Comparison of ENCODE assay signal across 8 mouse cellular contexts in genomic region chr15:98953401-98954356, GRCm38 (mm10). TPM values are rescaled to one million over a fixed set of nuclear protein-coding genes. Genes with fewer than 3 reads are reported as not detected.
DNase-seq lines count a peak whose midpoint lies in the region; ATAC-seq and TF ChIP-seq lines count a peak whose summit lies in the region.

Gene Gm49450 (minus strand): TSS chr15:98953551.
Gene Tuba1a (minus strand): TSS chr15:98953703.

- H3K4me1 ChIP-seq in ES-Bruce4 (ENCODE audit: control insufficient read depth, insufficient read depth, low read length) = peaks cover 4% of the 10 kb centered on the region
- peaks cover 39% of the 10 kb centered on the region for H3K4me1 ChIP-seq in forebrain, embryonic 13.5 days
- no peaks in the 10 kb centered on the region for H3K4me1 ChIP-seq in heart, postnatal 0 days (ENCODE audit: control insufficient read depth, insufficient read depth)
- peaks cover 22% of the 10 kb centered on the region for H3K4me1 ChIP-seq in liver, embryonic 15.5 days (replicated peaks)
- 0 out of 2 replicates have a peak, but pooled peaks cover 9% of the 10 kb centered on the region for H3K4me1 ChIP-seq in neural tube, embryonic 11.5 days (ENCODE audit: control insufficient read depth, insufficient read depth, low read length)

- H3K27ac ChIP-seq in ES-Bruce4 (ENCODE audit: insufficient read depth, low read length) = peak within 1 kb of the TSS; percentile 68
- peak within 1 kb of the TSS; percentile 100 for H3K27ac ChIP-seq in forebrain, embryonic 13.5 days
- peak within 1 kb of the TSS; percentile 95 for H3K27ac ChIP-seq in heart, postnatal 0 days (ENCODE audit: low read depth)
- H3K27ac ChIP-seq in liver, embryonic 15.5 days (replicated peaks) = peak within 1 kb of the TSS; percentile 73
- peak within 1 kb of the TSS; percentile 98 for H3K27ac ChIP-seq in neural tube, embryonic 11.5 days (ENCODE audit: low read depth, low read length)

- peak; percentile 97 for DNase-seq in heart, postnatal 0 days (ENCODE audit: low spot score)
- DNase-seq in kidney, postnatal 36 days = peak; percentile 85 to 91
- DNase-seq in neural tube, embryonic 11.5 days (ENCODE audit: low spot score) = peak; percentile 96
- peak; percentile 99 for DNase-seq in telencephalon, adult 2 months (ENCODE audit: low read depth, low spot score)

- no peaks in the 10 kb centered on the region for H3K27me3 ChIP-seq in ES-Bruce4 (ENCODE audit: control insufficient read depth, insufficient read depth, low read length, poor library complexity, severe bottlenecking)
- no peaks in the 10 kb centered on the region for H3K27me3 ChIP-seq in forebrain, embryonic 13.5 days
- H3K27me3 ChIP-seq in heart, postnatal 0 days (ENCODE audit: control insufficient read depth, insufficient read depth, low read length) = no peaks in the 10 kb centered on the region
- peaks cover 26% of the 10 kb centered on the region for H3K27me3 ChIP-seq in liver, embryonic 15.5 days
- H3K27me3 ChIP-seq in neural tube, embryonic 11.5 days (ENCODE audit: control insufficient read depth, insufficient read depth, low read length) = no peaks in the 10 kb centered on the region

- ATAC-seq in cerebellum, adult (ENCODE audit: insufficient number of reproducible peaks, low FRiP score, low TSS enrichment) = peak; percentile 98
- ATAC-seq in forebrain, embryonic 13.5 days = peak; percentile 98
- ATAC-seq in heart, postnatal 0 days (ENCODE audit: insufficient read depth, low read depth) = peak; percentile 97
- peak; percentile 74 for ATAC-seq in liver, embryonic 15.5 days (ENCODE audit: insufficient read depth)
- ATAC-seq in neural tube, embryonic 11.5 days (ENCODE audit: insufficient read depth, low FRiP score, low TSS enrichment) = peak; percentile 95

- peaks cover 4% of the 10 kb centered on the region; the same call in 1 of the 2 replicates for H3K36me3 ChIP-seq in ES-Bruce4 (ENCODE audit: control insufficient read depth, insufficient read depth, low read length, poor library complexity, severe bottlenecking)
- peaks cover 17% of the 10 kb centered on the region for H3K36me3 ChIP-seq in forebrain, embryonic 13.5 days (ENCODE audit: poor library complexity, severe bottlenecking)
- H3K36me3 ChIP-seq in heart, postnatal 0 days (replicated peaks; ENCODE audit: control insufficient read depth, insufficient read depth, low read length) = peaks cover 10% of the 10 kb centered on the region
- 0 out of 2 replicates have a peak, but pooled peaks cover 4% of the 10 kb centered on the region for H3K36me3 ChIP-seq in liver, embryonic 15.5 days (replicated peaks)
- no peaks in the 10 kb centered on the region for H3K36me3 ChIP-seq in neural tube, embryonic 11.5 days (ENCODE audit: control insufficient read depth, insufficient read depth, low read length)

- peak; percentile 91 for TF ChIP-seq POLR2A in ES-Bruce4 (IDR thresholded peaks at IDR 0.05; ENCODE audit: insufficient read depth, low read length)

- no peaks in the 10 kb centered on the region for H3K9me3 ChIP-seq in ES-Bruce4 (replicated peaks; ENCODE audit: control insufficient read depth, insufficient read depth, low read length, poor library complexity, severe bottlenecking)
- no peaks in the 10 kb centered on the region for H3K9me3 ChIP-seq in forebrain, embryonic 13.5 days (replicated peaks)
- no peaks in the 10 kb centered on the region for H3K9me3 ChIP-seq in heart, postnatal 0 days (replicated peaks; ENCODE audit: control insufficient read depth, low read length)
- no peaks in the 10 kb centered on the region for H3K9me3 ChIP-seq in liver, embryonic 15.5 days (replicated peaks)
- no peaks in the 10 kb centered on the region for H3K9me3 ChIP-seq in neural tube, embryonic 11.5 days (ENCODE audit: control insufficient read depth, low read length)

- H3K9ac ChIP-seq in ES-Bruce4 (ENCODE audit: low read depth, poor library complexity, severe bottlenecking) = peak within 1 kb of the TSS; percentile 53
- H3K9ac ChIP-seq in forebrain, embryonic 13.5 days = peak within 1 kb of the TSS; percentile 100
- H3K9ac ChIP-seq in heart, postnatal 0 days (replicated peaks; ENCODE audit: low read depth, low read length) = peak within 1 kb of the TSS; percentile 76
- peak within 1 kb of the TSS; percentile 73 for H3K9ac ChIP-seq in liver, embryonic 15.5 days
- H3K9ac ChIP-seq in neural tube, embryonic 11.5 days (ENCODE audit: low read length) = peak within 1 kb of the TSS; percentile 99

- TF ChIP-seq EP300 in ES-Bruce4 (IDR thresholded peaks at IDR 0.05; ENCODE audit: insufficient read depth, low read depth, low read length) = 0 out of 2 replicates have a peak, but pooled peaks have one; percentile 7
- TF ChIP-seq EP300 in heart, postnatal 0 days (IDR thresholded peaks at IDR 0.05; ENCODE audit: low read depth) = no peak

- H3K4me3 ChIP-seq in ES-Bruce4 (ENCODE audit: low read depth, low read length) = peak within 1 kb of the TSS; percentile 83
- H3K4me3 ChIP-seq in forebrain, embryonic 13.5 days = peak within 1 kb of the TSS; percentile 93
- peak within 1 kb of the TSS; percentile 87 for H3K4me3 ChIP-seq in heart, postnatal 0 days (ENCODE audit: low read depth, low read length)
- H3K4me3 ChIP-seq in liver, embryonic 15.5 days (replicated peaks) = peak within 1 kb of the TSS; percentile 73
- peak within 1 kb of the TSS; percentile 76 for H3K4me3 ChIP-seq in neural tube, embryonic 11.5 days (ENCODE audit: low read depth, low read length)

- H3K4me2 ChIP-seq in forebrain, embryonic 13.5 days = peak within 1 kb of the TSS; percentile 77
- H3K4me2 ChIP-seq in heart, postnatal 0 days (ENCODE audit: low read depth, low read length) = peak within 1 kb of the TSS; percentile 64
- peak within 1 kb of the TSS; percentile 94 for H3K4me2 ChIP-seq in liver, embryonic 15.5 days
- peak within 1 kb of the TSS; percentile 52 for H3K4me2 ChIP-seq in neural tube, embryonic 11.5 days (ENCODE audit: low read depth)

- whole genome bisulfite sequencing in forebrain, embryonic 13.5 days = under 1% methylated on average over 28 of the region's 28 CpGs
- 8% methylated on average over 28 of the region's 28 CpGs for WGBS in heart, postnatal 0 days
- WGBS in liver, embryonic 15.5 days (ENCODE audit: insufficient replicate concordance) = 10% methylated on average over 28 of the region's 28 CpGs
- WGBS in neural tube, embryonic 11.5 days = 4% methylated on average over 28 of the region's 28 CpGs

- TF ChIP-seq CTCF in ES-Bruce4 (IDR thresholded peaks at IDR 0.05; ENCODE audit: low read depth, low read length) = no peak
- TF ChIP-seq CTCF in heart, postnatal 0 days (IDR thresholded peaks at IDR 0.05; ENCODE audit: low read depth) = no peak

RNA-seq across cellular contexts. Expression of gene Gm49450, which starts in this region (rescaled TPM):
- not detected in 2 replicates for polyA plus RNA-seq in ES-Bruce4 (2011; ENCODE audit: insufficient read depth, insufficient read length, low read depth, missing spikeins)
- polyA plus RNA-seq in forebrain, embryonic 13.5 days (2015; fragmentation: Nextera tagmentation; extraction: Ambion mirVana) = not detected in 2 replicates
- total RNA-seq in heart, postnatal 0 days (2014; rRNA removed; ENCODE audit: low replicate concordance) = 78.3 and 158 TPM in 2 replicates
- polyA plus RNA-seq in heart, postnatal 0 days (2015; fragmentation: Nextera tagmentation; extraction: Ambion mirVana) = not detected in 2 replicates
- not detected in 2 replicates for polyA plus RNA-seq in liver, embryonic 15.5 days (2015; fragmentation: Nextera tagmentation; extraction: Ambion mirVana)
- polyA plus RNA-seq in neural tube, embryonic 11.5 days (2014; fragmentation: Nextera tagmentation; extraction: Ambion mirVana) = not detected in 2 replicates

RNA-seq across cellular contexts. Expression of gene Tuba1a, which starts in this region (rescaled TPM):
- polyA plus RNA-seq in ES-Bruce4 (2011; ENCODE audit: insufficient read depth, insufficient read length, low read depth, missing spikeins) = 700 and 767 TPM in 2 replicates
- 10,586 and 11,102 TPM in 2 replicates for polyA plus RNA-seq in forebrain, embryonic 13.5 days (2015; fragmentation: Nextera tagmentation; extraction: Ambion mirVana)
- total RNA-seq in heart, postnatal 0 days (2014; rRNA removed; ENCODE audit: low replicate concordance) = 1,016 and 1,136 TPM in 2 replicates
- polyA plus RNA-seq in heart, postnatal 0 days (2015; fragmentation: Nextera tagmentation; extraction: Ambion mirVana) = 404 and 408 TPM in 2 replicates
- 71.7 and 75.1 TPM in 2 replicates for polyA plus RNA-seq in liver, embryonic 15.5 days (2015; fragmentation: Nextera tagmentation; extraction: Ambion mirVana)
- polyA plus RNA-seq in neural tube, embryonic 11.5 days (2014; fragmentation: Nextera tagmentation; extraction: Ambion mirVana) = 8,277 and 8,733 TPM in 2 replicates

Comparison
In these comparisons a context has a peak if more than half of its experiments do, and no peak if none do; other contexts are left out.
1. Peak in every context shown above with its lines: DNase-seq, ATAC-seq, H3K4me3 ChIP-seq and H3K27ac ChIP-seq.
2. RNA of gene Tuba1a (polyA plus RNA-seq): 10,586 to 11,102 TPM in forebrain, embryonic 13.5 days and 8,277 to 8,733 TPM in neural tube, embryonic 11.5 days; 700 to 767 TPM in ES-Bruce4, 404 to 408 TPM in heart, postnatal 0 days and 71.7 to 75.1 TPM in liver, embryonic 15.5 days; every median in the first group is over 10 times any median in the second.